31 mouse cellular contexts compared by ENCODE assay signal in the genomic region with DNA sequence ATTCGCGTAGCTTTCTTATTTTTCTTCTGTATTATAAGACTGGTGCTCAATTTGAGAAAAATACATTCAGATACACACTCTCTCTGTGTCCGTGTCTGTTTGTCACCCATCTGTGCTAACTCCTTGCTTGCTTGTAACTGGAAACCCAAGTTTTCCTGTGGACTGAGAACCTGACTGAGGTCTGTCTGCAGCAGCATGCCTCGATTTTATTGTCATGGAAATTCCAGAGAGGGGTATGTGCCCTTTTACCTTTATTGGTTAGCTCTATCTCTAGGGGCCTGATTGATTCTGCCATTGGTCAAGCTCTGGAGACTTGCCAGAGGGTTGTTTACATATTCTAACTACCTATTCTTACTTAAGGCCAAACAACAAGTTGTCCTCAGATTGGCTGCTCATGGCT.
"Had no signal": no experiment of that assay in that cellular context is flagged by ENCODE, and none has a peak within 500 bp of the region (broad histone marks: within the 10 kb centered on the region; RNA-seq: fewer than 3 reads in every experiment).

No protein-coding gene starts in this region.

- H3K4me2 ChIP-seq: limb, embryonic 12.5 days; limb, embryonic 13.5 days; limb, embryonic 15.5 days; liver, embryonic 12.5 days; liver, embryonic 13.5 days; liver, embryonic 15.5 days; lung, embryonic 14.5 days; lung, embryonic 15.5 days; midbrain, embryonic 11.5 days; midbrain, embryonic 12.5 days; midbrain, embryonic 13.5 days; midbrain, embryonic 15.5 days; neural tube, embryonic 12.5 days; neural tube, embryonic 13.5 days had no signal

- H3K4me3 ChIP-seq: limb, embryonic 10.5 days; limb, embryonic 12.5 days; limb, embryonic 13.5 days; limb, embryonic 15.5 days; liver, embryonic 12.5 days; liver, embryonic 13.5 days; liver, embryonic 15.5 days; lung, embryonic 15.5 days; megakaryocyte, embryonic 14.5 days; midbrain, embryonic 10.5 days; midbrain, embryonic 12.5 days; midbrain, embryonic 13.5 days; midbrain, embryonic 15.5 days; myocyte; neural tube, embryonic 12.5 days; neural tube, embryonic 13.5 days had no signal

- H3K36me3 ChIP-seq: limb, embryonic 10.5 days; limb, embryonic 12.5 days; limb, embryonic 13.5 days; limb, embryonic 15.5 days; liver, embryonic 12.5 days; liver, embryonic 13.5 days; liver, embryonic 15.5 days; lung, embryonic 15.5 days; midbrain, embryonic 10.5 days; midbrain, embryonic 12.5 days; midbrain, embryonic 13.5 days; midbrain, embryonic 15.5 days; neural tube, embryonic 12.5 days; neural tube, embryonic 13.5 days had no signal

- ATAC-seq: liver, embryonic 12.5 days; liver, postnatal 0 days; lung, postnatal 0 days; midbrain, embryonic 13.5 days; midbrain, embryonic 15.5 days; midbrain, embryonic 16.5 days had no signal

- H3K9ac ChIP-seq: limb, embryonic 12.5 days; limb, embryonic 13.5 days; limb, embryonic 15.5 days; liver, embryonic 12.5 days; liver, embryonic 13.5 days; liver, embryonic 14.5 days; liver, embryonic 15.5 days; liver, postnatal 0 days; lung, embryonic 14.5 days; lung, embryonic 15.5 days; midbrain, embryonic 12.5 days; midbrain, embryonic 13.5 days; midbrain, embryonic 15.5 days; neural tube, embryonic 12.5 days; neural tube, embryonic 13.5 days had no signal

- H3K27me3 ChIP-seq: limb, embryonic 12.5 days; limb, embryonic 13.5 days; limb, embryonic 15.5 days; liver, embryonic 12.5 days; liver, embryonic 13.5 days; liver, embryonic 15.5 days; lung, embryonic 15.5 days; megakaryocyte, embryonic 14.5 days; midbrain, embryonic 12.5 days; midbrain, embryonic 13.5 days; midbrain, embryonic 15.5 days; neural tube, embryonic 12.5 days; neural tube, embryonic 13.5 days had no signal

- H3K4me1 ChIP-seq: limb, embryonic 10.5 days; limb, embryonic 12.5 days; limb, embryonic 13.5 days; limb, embryonic 15.5 days; liver, embryonic 12.5 days; liver, embryonic 13.5 days; liver, embryonic 15.5 days; lung, embryonic 15.5 days; megakaryocyte, embryonic 14.5 days; midbrain, embryonic 10.5 days; midbrain, embryonic 12.5 days; midbrain, embryonic 13.5 days; midbrain, embryonic 15.5 days; neural tube, embryonic 12.5 days; neural tube, embryonic 13.5 days had no signal

- H3K27ac ChIP-seq: limb, embryonic 10.5 days; limb, embryonic 12.5 days; limb, embryonic 13.5 days; limb, embryonic 15.5 days; liver, embryonic 12.5 days; liver, embryonic 13.5 days; liver, embryonic 14.5 days; liver, embryonic 15.5 days; lung, embryonic 15.5 days; macrophage; midbrain, embryonic 10.5 days; midbrain, embryonic 12.5 days; midbrain, embryonic 13.5 days; midbrain, embryonic 15.5 days; neural tube, embryonic 12.5 days; neural tube, embryonic 13.5 days had no signal

- DNase-seq: left cerebral cortex, postnatal 4 days; liver; liver, embryonic 13.5 days; liver, postnatal 0 days; lung, adult 18-20 months; lung, adult 2 months; lung, embryonic 14.5 days; lung, postnatal 10 days; lung, postnatal 36 days; lung, postnatal 4 days; midbrain, embryonic 14.5 days had no signal

- H3K9me3 ChIP-seq: limb, embryonic 10.5 days; limb, embryonic 12.5 days; limb, embryonic 13.5 days; limb, embryonic 15.5 days; liver, embryonic 12.5 days; lung, embryonic 15.5 days; midbrain, embryonic 10.5 days; midbrain, embryonic 13.5 days; midbrain, embryonic 15.5 days; neural tube, embryonic 12.5 days; neural tube, embryonic 13.5 days had no signal
